Mouse (Mus musculus) MEL (cell line): ENCODE data around the gene Polr3k.

Source experiments
- ETS1 ChIP-seq: IDR thresholded peaks from 2 replicates; pipeline ENCODE4 v1.6.1; 2012; ENCODE audit warnings: low read depth, mild to moderate bottlenecking, inconsistent platforms, low read length, improper control_type of control experiment, moderate library complexity
- MYC ChIP-seq: IDR thresholded peaks from 2 replicates; pipeline ENCODE4 v1.6.1; 2011; ENCODE audit warnings: low read depth, mild to moderate bottlenecking, low read length, improper control_type of control experiment, moderate library complexity

GRCm38 (mm10) chr2:181832745-181833144, 31.4 kb upstream of the Polr3k start:
- no peak for TF ChIP-seq MYC
- TF ChIP-seq ETS1 = no peak
